Mouse (Mus musculus): Measurements from ENCODE around the gene Tas1r1.

GRCm38 (mm10) chr4:152039831-152040310 lies 1.5 kb upstream of the Tas1r1 start:
- TF ChIP-seq CTCF (IDR thresholded peaks at IDR 0.05; ENCODE audit: control insufficient read depth, insufficient read depth, insufficient read length): no peak
- TF ChIP-seq MAX (IDR thresholded peaks at IDR 0.05): no peak
- no peak for TF ChIP-seq USF1 (IDR thresholded peaks at IDR 0.05; ENCODE audit: low read depth)
